Mouse (Mus musculus) left cerebral cortex, postnatal 4 days (tissue): Measurements from ENCODE around the gene Cwc22. TPM values are rescaled to one million over a fixed set of nuclear protein-coding genes. Genes with fewer than 3 reads are reported as not detected.

Experiments
- DNase-seq: peaks from one replicate; pipeline ENCODE4 v3.0.0-alpha.2; 2022
- intact Hi-C: fragments of 180-260 bp; cut with DNase I; formaldehyde crosslinking; loops from one replicate; pipeline ENCODE4 v1.15.1; 2025
- total RNA-seq, 2 experiments: library from RNA; stranded (reverse); gene quantifications; 2 replicates each; pipeline ENCODE4 v1.2.3; 2021

Cwc22 gene
- total RNA-seq, 2 experiments from 2014 or later: 33.4 to 35.0 TPM

GRCm38 (mm10) chr2:77971361-77971760, 25.2 kb upstream of the Cwc22 start:
- intact Hi-C loops: no loop called here
- no peak for DNase-seq

GRCm38 (mm10) chr2:77970556-77970955, 24.4 kb upstream of the Cwc22 start:
- no peak for DNase-seq
- intact Hi-C loops: no loop called here

- intact Hi-C loops: no loop called here
- DNase-seq: no peak
Observed at GRCm38 (mm10) chr2:77969956-77970355, 23.8 kb upstream of the Cwc22 start.

- no peak for DNase-seq
- intact Hi-C loops: no loop called here
Observed at GRCm38 (mm10) chr2:77962450-77963193, 16.4 kb upstream of the Cwc22 start.

- DNase-seq: no peak
- intact Hi-C loops: no loop called here
Observed at GRCm38 (mm10) chr2:77961256-77961655, 15.1 kb upstream of the Cwc22 start.

- intact Hi-C loops: no loop called here
- DNase-seq: no peak
Observed at GRCm38 (mm10) chr2:77960711-77961110, 14.5 kb upstream of the Cwc22 start.

GRCm38 (mm10) chr2:77959341-77959740, 13.2 kb upstream of the Cwc22 start:
- intact Hi-C loops: no loop called here
- DNase-seq: no peak

- intact Hi-C loops: no loop called here
- no peak for DNase-seq
Observed at GRCm38 (mm10) chr2:77951415-77951913, 5.3 kb upstream of the Cwc22 start.

- no peak for DNase-seq
- intact Hi-C loops: no loop called here
Observed at GRCm38 (mm10) chr2:77950111-77950510, 3.9 kb upstream of the Cwc22 start.

- intact Hi-C loops: no loop called here
- DNase-seq: no peak
Observed at GRCm38 (mm10) chr2:77949521-77949920, 3.3 kb upstream of the Cwc22 start.

- no peak for DNase-seq
- intact Hi-C loops: no loop called here
Observed at GRCm38 (mm10) chr2:77948921-77949320, 2.7 kb upstream of the Cwc22 start.

GRCm38 (mm10) chr2:77948126-77948525, 2.0 kb upstream of the Cwc22 start:
- intact Hi-C loops: no loop called here
- DNase-seq: no peak

GRCm38 (mm10) chr2:77947161-77947870, 1.1 kb upstream of the Cwc22 start:
- no peak for DNase-seq
- intact Hi-C loops: no loop called here

GRCm38 (mm10) chr2:77944860-77945595, 1.1 kb downstream of the Cwc22 start:
- intact Hi-C loops: no loop called here

GRCm38 (mm10) chr2:77944281-77944680, 1.9 kb downstream of the Cwc22 start:
- intact Hi-C loops: no loop called here
- no peak for DNase-seq

More at GRCm38 (mm10) chr2:77944860-77945595, 1.1 kb downstream of the Cwc22 start:
- DNase-seq: no peak

- DNase-seq: no peak
- intact Hi-C loops: no loop called here
Observed at GRCm38 (mm10) chr2:77941944-77942343, 4.2 kb downstream of the Cwc22 start.

- intact Hi-C loops: no loop called here
- no peak for DNase-seq
Observed at GRCm38 (mm10) chr2:77938317-77938716, 7.9 kb downstream of the Cwc22 start.

- intact Hi-C loops: no loop called here
- no peak for DNase-seq
Observed at GRCm38 (mm10) chr2:77937818-77938217, 8.4 kb downstream of the Cwc22 start.

GRCm38 (mm10) chr2:77934138-77934537, 12.0 kb downstream of the Cwc22 start:
- intact Hi-C loops: no loop called here
- no peak for DNase-seq

GRCm38 (mm10) chr2:77933630-77934029, 12.5 kb downstream of the Cwc22 start:
- intact Hi-C loops: no loop called here
- no peak for DNase-seq

GRCm38 (mm10) chr2:77931958-77932357, 14.2 kb downstream of the Cwc22 start:
- intact Hi-C loops: no loop called here
- DNase-seq: no peak
